18 mouse cellular contexts compared by ENCODE assay signal in genomic region chr4:130702835-130703535, GRCm38 (mm10). TPM values are rescaled to one million over a fixed set of nuclear protein-coding genes. Genes with fewer than 3 reads are reported as not detected.
DNase-seq lines count a peak whose midpoint lies in the region; ATAC-seq and TF ChIP-seq lines count a peak whose summit lies in the region.
"Had no signal": no experiment of that assay in that cellular context is flagged by ENCODE, and none has a peak within 500 bp of the region (broad histone marks: within the 10 kb centered on the region; RNA-seq: fewer than 3 reads in every experiment).

No protein-coding gene starts in this region.

- TF ChIP-seq EP300 in liver, postnatal 0 days (IDR thresholded peaks at IDR 0.05; ENCODE audit: low read depth) = no peak

- H3K36me3 ChIP-seq in intestine, postnatal 0 days (ENCODE audit: control insufficient read depth, insufficient read depth) = 0 out of 2 replicates have a peak, but pooled peaks cover 4% of the 10 kb centered on the region
- peaks cover 16% of the 10 kb centered on the region for H3K36me3 ChIP-seq in intestine, embryonic 15.5 days
- H3K36me3 ChIP-seq in liver, embryonic 12.5 days = peaks cover 77% of the 10 kb centered on the region
- peaks cover 43% of the 10 kb centered on the region for H3K36me3 ChIP-seq in liver, postnatal 0 days (replicated peaks; ENCODE audit: insufficient read depth, low read length)
- peaks cover 28% of the 10 kb centered on the region for H3K36me3 ChIP-seq in small intestine, adult 2 months (ENCODE audit: control insufficient read depth, insufficient read depth, low read length)

- no peak for DNase-seq in liver, postnatal 0 days
- no peak for DNase-seq in Patski (ENCODE audit: low read depth, low spot score)
- no peak for DNase-seq in right cerebral cortex, postnatal 25 days
- DNase-seq: adrenal gland, postnatal 14 days; cerebellum, postnatal 10 days; midbrain, embryonic 14.5 days; thymus, adult 2 months had no signal

- H3K4me1 ChIP-seq in intestine, postnatal 0 days (replicated peaks; ENCODE audit: control insufficient read depth, insufficient read depth, low read length) = peaks cover 13% of the 10 kb centered on the region
- H3K4me1 ChIP-seq in intestine, embryonic 15.5 days (replicated peaks) = peaks cover 16% of the 10 kb centered on the region; the same call in 1 of the 2 replicates
- peaks cover 88% of the 10 kb centered on the region for H3K4me1 ChIP-seq in liver, embryonic 12.5 days
- peaks cover 41% of the 10 kb centered on the region for H3K4me1 ChIP-seq in liver, postnatal 0 days (ENCODE audit: insufficient read depth)
- H3K4me1 ChIP-seq in small intestine, adult 2 months (ENCODE audit: control insufficient read depth, insufficient read depth, insufficient read length, low read length) = peaks cover 27% of the 10 kb centered on the region; the same call in 1 of the 2 replicates
- H3K4me1 ChIP-seq: embryonic facial prominence, embryonic 12.5 days; limb, embryonic 12.5 days; lung, embryonic 15.5 days had no signal

- CTCF ChIA-PET in Patski (lab: Charles Lee) = interaction anchor here (0.7 to 1.9 kb wide), 3 partner anchors 9 to 233 kb away, joined by 3 to 5 read pairs (median 3); no protein-coding TSS in a partner anchor

- no peak overlapping the region for H3K9ac ChIP-seq in intestine, postnatal 0 days (ENCODE audit: low read depth, low read length)
- H3K9ac ChIP-seq in intestine, embryonic 15.5 days = no peak overlapping the region
- H3K9ac ChIP-seq in liver, embryonic 12.5 days = no peak overlapping the region
- H3K9ac ChIP-seq in liver, postnatal 0 days (replicated peaks) = no peak overlapping the region
- H3K9ac ChIP-seq: embryonic facial prominence, embryonic 12.5 days; forebrain, embryonic 13.5 days; hindbrain, embryonic 13.5 days; limb, embryonic 12.5 days; lung, embryonic 15.5 days had no signal

- WGBS in intestine, postnatal 0 days = 80% methylated on average over 3 of the region's 3 CpGs
- WGBS in intestine, embryonic 15.5 days = 91% methylated on average over 3 of the region's 3 CpGs
- 71% methylated on average over 3 of the region's 3 CpGs for WGBS in liver, embryonic 12.5 days (ENCODE audit: insufficient replicate concordance)
- 80% methylated on average over 3 of the region's 3 CpGs for WGBS in liver, postnatal 0 days (ENCODE audit: insufficient replicate concordance)
- 64% methylated on average over 3 of the region's 3 CpGs for WGBS in small intestine, adult 2 months

- POLR2A ChIA-PET in Patski (lab: Charles Lee) = interaction anchor here (0.9 kb wide), 1 partner anchor 73 kb away, joined by 3 read pairs; no protein-coding TSS in a partner anchor

- in situ Hi-C loops in Patski (cut with MboI; ENCODE audit: low pct_unique_long_range_greater_than_20kb) = no loop called here

- TF ChIP-seq CTCF in intestine, postnatal 0 days (IDR thresholded peaks at IDR 0.05; ENCODE audit: low read depth) = no peak
- TF ChIP-seq CTCF in liver, postnatal 0 days (IDR thresholded peaks at IDR 0.05; ENCODE audit: low read depth) = no peak
- no peak for TF ChIP-seq CTCF in Patski (IDR thresholded peaks at IDR 0.05)
- no peak for TF ChIP-seq CTCF in small intestine, adult 2 months (IDR thresholded peaks at IDR 0.05; ENCODE audit: extremely low read depth, insufficient read length, insufficient replicate concordance, low read depth, low read length)

- H3K9me3 ChIP-seq in intestine, postnatal 0 days (ENCODE audit: control insufficient read depth) = no peaks in the 10 kb centered on the region
- H3K9me3 ChIP-seq in intestine, embryonic 15.5 days = no peaks in the 10 kb centered on the region
- H3K9me3 ChIP-seq in liver, embryonic 12.5 days (replicated peaks) = no peaks in the 10 kb centered on the region
- H3K9me3 ChIP-seq in liver, postnatal 0 days (ENCODE audit: low read length) = no peaks in the 10 kb centered on the region
- H3K9me3 ChIP-seq: embryonic facial prominence, embryonic 12.5 days; forebrain, embryonic 13.5 days; hindbrain, embryonic 13.5 days; limb, embryonic 12.5 days; lung, embryonic 15.5 days; megakaryocyte, embryonic 14.5 days had no signal

- H3K27ac ChIP-seq in intestine, postnatal 0 days (ENCODE audit: low read depth, low read length) = peak overlapping the region; percentile 36
- H3K27ac ChIP-seq in intestine, embryonic 15.5 days = no peak overlapping the region
- H3K27ac ChIP-seq in liver, embryonic 12.5 days = peak overlapping the region; percentile 12; the same call in 1 of the 2 replicates
- no peak overlapping the region for H3K27ac ChIP-seq in liver, postnatal 0 days (ENCODE audit: low read depth)
- H3K27ac ChIP-seq in small intestine, adult 2 months (ENCODE audit: insufficient read depth, low read depth, low read length) = peak overlapping the region; percentile 89
- H3K27ac ChIP-seq: embryonic facial prominence, embryonic 12.5 days; forebrain, embryonic 13.5 days; hindbrain, embryonic 13.5 days; limb, embryonic 12.5 days; lung, embryonic 15.5 days had no signal

- H3K4me2 ChIP-seq in intestine, postnatal 0 days (replicated peaks; ENCODE audit: low read depth) = no peak overlapping the region
- H3K4me2 ChIP-seq in intestine, embryonic 15.5 days (replicated peaks) = no peak overlapping the region
- no peak overlapping the region for H3K4me2 ChIP-seq in liver, embryonic 12.5 days
- H3K4me2 ChIP-seq in liver, postnatal 0 days (ENCODE audit: low read depth, low read length) = no peak overlapping the region
- H3K4me2 ChIP-seq: embryonic facial prominence, embryonic 12.5 days; forebrain, embryonic 13.5 days; hindbrain, embryonic 13.5 days; limb, embryonic 12.5 days; lung, embryonic 15.5 days had no signal

- H3K4me3 ChIP-seq in intestine, postnatal 0 days (ENCODE audit: low read depth, low read length) = no peak overlapping the region
- H3K4me3 ChIP-seq in intestine, embryonic 15.5 days (replicated peaks) = no peak overlapping the region
- H3K4me3 ChIP-seq in liver, embryonic 12.5 days = no peak overlapping the region
- no peak overlapping the region for H3K4me3 ChIP-seq in liver, postnatal 0 days (ENCODE audit: low read depth, low read length)
- no peak overlapping the region for H3K4me3 ChIP-seq in small intestine, adult 2 months (ENCODE audit: low read depth, low read length)
- H3K4me3 ChIP-seq: embryonic facial prominence, embryonic 12.5 days; erythroblast, embryonic 14.5 days; forebrain, embryonic 13.5 days; hindbrain, embryonic 13.5 days; limb, embryonic 12.5 days; lung, embryonic 15.5 days; megakaryocyte, embryonic 14.5 days had no signal

- H3K27me3 ChIP-seq in intestine, postnatal 0 days (replicated peaks; ENCODE audit: control insufficient read depth, insufficient read depth, low read length) = no peaks in the 10 kb centered on the region
- no peaks in the 10 kb centered on the region for H3K27me3 ChIP-seq in intestine, embryonic 15.5 days (replicated peaks)
- no peaks in the 10 kb centered on the region for H3K27me3 ChIP-seq in liver, embryonic 12.5 days (replicated peaks)
- H3K27me3 ChIP-seq in liver, postnatal 0 days (ENCODE audit: insufficient read depth, low read length) = no peaks in the 10 kb centered on the region
- no peaks in the 10 kb centered on the region for H3K27me3 ChIP-seq in Patski
- H3K27me3 ChIP-seq in small intestine, adult 2 months (ENCODE audit: control insufficient read depth, insufficient read depth, low read length) = no peaks in the 10 kb centered on the region
- H3K27me3 ChIP-seq: embryonic facial prominence, embryonic 12.5 days; forebrain, embryonic 13.5 days; hindbrain, embryonic 13.5 days; limb, embryonic 12.5 days; lung, embryonic 15.5 days; megakaryocyte, embryonic 14.5 days had no signal

- no peak for ATAC-seq in intestine, postnatal 0 days
- no peak for ATAC-seq in intestine, embryonic 15.5 days
- ATAC-seq in liver, embryonic 12.5 days = no peak
- no peak for ATAC-seq in liver, postnatal 0 days
- peak; percentile 67 for ATAC-seq in Patski
- ATAC-seq: forebrain, embryonic 13.5 days had no signal

- no peak for TF ChIP-seq POLR2A in small intestine, adult 2 months (IDR thresholded peaks at IDR 0.05; ENCODE audit: low read depth, low read length)

RNA-seq across cellular contexts. Expression of gene Pum1, which starts 39.9 kb away (rescaled TPM):
- 23.9 and 25.3 TPM in 2 replicates for polyA plus RNA-seq in intestine, postnatal 0 days (2015; fragmentation: Nextera tagmentation; extraction: Ambion mirVana)
- 67.2 and 71.0 TPM in 2 replicates for polyA plus RNA-seq in intestine, embryonic 15.5 days (2015; fragmentation: Nextera tagmentation; extraction: Ambion mirVana)
- 43.2 and 43.7 TPM in 2 replicates for polyA plus RNA-seq in liver, embryonic 12.5 days (2016; fragmentation: Nextera tagmentation; extraction: Ambion mirVana)
- 14.8 and 16.7 TPM in 2 replicates for polyA plus RNA-seq in liver, postnatal 0 days (2015; fragmentation: Nextera tagmentation; extraction: Ambion mirVana)
- 49.6 TPM for polyA plus RNA-seq in Patski (2021)
- 25.6 and 48.4 TPM in 2 replicates for polyA plus RNA-seq in small intestine, adult 2 months (2012; rRNA removed)

Comparison
In these comparisons a context has a peak if more than half of its experiments do, and no peak if none do; other contexts are left out.
1. H3K27ac ChIP-seq: peak in intestine, postnatal 0 days (single experiment), liver, embryonic 12.5 days (single experiment) and small intestine, adult 2 months (single experiment); none in intestine, embryonic 15.5 days (single experiment) and liver, postnatal 0 days (single experiment).